Mouse (Mus musculus): ENCODE measurements around the gene 1110065P20Rik.

- TF ChIP-seq CTCF (IDR thresholded peaks at IDR 0.05; ENCODE audit: extremely low read depth, insufficient read depth, insufficient read length, insufficient replicate concordance) (no peak), POLR2A (IDR thresholded peaks at IDR 0.05; ENCODE audit: low read depth, low read length) (no peak)
Observed at GRCm38 (mm10) chr4:124838035-124838700, 12.8 kb downstream of the 1110065P20Rik start.
